Mouse (Mus musculus) ES-E14 (cell line): ENCODE results near the gene Actl6b. TPM values are rescaled to one million over a fixed set of nuclear protein-coding genes. Genes with fewer than 3 reads are reported as not detected.

ENCODE experiments used
- DNase-seq: peaks from one replicate; pipeline ENCODE4 v3.0.0-alpha.2; 2013; ENCODE audit warnings: low read depth, low spot score
- H3K27ac ChIP-seq: 2 replicates; pipeline ENCODE4 v1.5.1; 2012; ENCODE audit warnings: low read depth, mild to moderate bottlenecking, low read length, moderate library complexity, mixed read lengths; ENCODE audit not compliant: poor library complexity, insufficient read depth, severe bottlenecking
- H3K36me3 ChIP-seq: 2 replicates; pipeline ENCODE4 v1.6.1; 2012; ENCODE audit warnings: mild to moderate bottlenecking, low read length, moderate library complexity, mixed read lengths; ENCODE audit not compliant: control insufficient read depth, poor library complexity, insufficient read depth, severe bottlenecking
- H3K4me1 ChIP-seq, 2 experiments: fragments of 150-350 bp in 1 of 2; sonication (generic) in 1 of 2; 2 replicates each; pipeline ENCODE4 v1.6.1; 2012; ENCODE audit warnings: low read length in 2 of 2, mild to moderate bottlenecking in 1 of 2, mixed read lengths in 1 of 2; ENCODE audit not compliant: control insufficient read depth in 2 of 2, insufficient read depth in 2 of 2, poor library complexity in 1 of 2
- H3K4me3 ChIP-seq, 2 experiments: fragments of 150-350 bp in 1 of 2; sonication (generic) in 1 of 2; 2 replicates each; pipeline ENCODE4 v1.5.1; 2012; ENCODE audit warnings: low read length in 2 of 2, low read depth in 1 of 2, mild to moderate bottlenecking in 1 of 2, mixed read lengths in 1 of 2; ENCODE audit not compliant: insufficient read depth in 1 of 2, poor library complexity in 1 of 2, severe bottlenecking in 1 of 2
- H3K9ac ChIP-seq: 2 replicates; pipeline ENCODE4 v1.6.1; 2012; ENCODE audit warnings: low read depth, mild to moderate bottlenecking, low read length, mixed read lengths; ENCODE audit not compliant: poor library complexity, insufficient read depth, severe bottlenecking
- H3K9me3 ChIP-seq: fragments of 150-350 bp; sonication (generic); 2 replicates; pipeline ENCODE4 v1.6.1; 2012; ENCODE audit warnings: low read depth, mild to moderate bottlenecking, low read length; ENCODE audit not compliant: control insufficient read depth, insufficient read depth
- HCFC1 ChIP-seq: IDR thresholded peaks from 2 replicates; pipeline ENCODE4 v1.6.1; 2012; ENCODE audit warnings: low read length, inconsistent platforms, borderline replicate concordance; ENCODE audit not compliant: insufficient read depth
- ZC3H11A ChIP-seq: IDR thresholded peaks from 2 replicates; pipeline ENCODE4 v1.6.1; 2012; ENCODE audit warnings: low read depth, mild to moderate bottlenecking, inconsistent platforms, low read length, borderline replicate concordance
- ZNF384 ChIP-seq: IDR thresholded peaks from 2 replicates; pipeline ENCODE4 v1.6.1; 2012; ENCODE audit warnings: low read depth, low read length, inconsistent platforms
- in situ Hi-C, 2 experiments: fragments of 600-800 bp; cut with MboI; formaldehyde crosslinking; loops; one replicate each; pipeline ENCODE4 v1.15.1; 2025; ENCODE audit warnings: low sequenced_read_pairs in 2 of 2, inconsistent platforms in 1 of 2; ENCODE audit not compliant: unreplicated experiment in 2 of 2
- total RNA-seq: library from RNA; depleted of rRNA; stranded (reverse); fragments of 300-350 nt; gene quantifications from 2 replicates; pipeline ENCODE4 v1.2.3, GENCODE M21; 2012; rRNA removed

The Actl6b gene
- total RNA-seq, 1 experiment = not detected

- in situ Hi-C loops = no loop called here
- no peak overlapping the region for H3K4me3 ChIP-seq
- no peak overlapping the region for H3K27ac ChIP-seq
- H3K36me3 ChIP-seq = no peaks in the 10 kb centered on the region
- no peaks in the 10 kb centered on the region for H3K9me3 ChIP-seq
- DNase-seq = no peak
- no peak for TF ChIP-seq ZNF384
- TF ChIP-seq ZC3H11A = no peak
- no peak for TF ChIP-seq HCFC1
- H3K4me1 ChIP-seq = peaks cover 4 to 37% of the 10 kb centered on the region in 2 experiments; a peak in 3 of 4 replicates
- no peak overlapping the region for H3K9ac ChIP-seq
These were observed 62.0 kb downstream of the Actl6b start for GRCm38 (mm10) chr5:137615347-137615746.

Other genes with a start within 250 kb of the Actl6b start
- 350 and 528 TPM in 2 replicates for gene Srrt, start 245.8 kb upstream of the Actl6b start, total RNA-seq
- 22.7 and 24.2 TPM in 2 replicates for gene Trip6, start 239.1 kb upstream of the Actl6b start, total RNA-seq
- gene Slc12a9, start 219.9 kb upstream of the Actl6b start, total RNA-seq = 20.9 and 34.9 TPM in 2 replicates
- 34.3 and 58.8 TPM in 2 replicates for gene Ephb4, start 203.4 kb upstream of the Actl6b start, total RNA-seq
- 0.95 and 2.6 TPM in 2 replicates for gene Zan, start 76.5 kb upstream of the Actl6b start, total RNA-seq
- 35.7 and 41.7 TPM in 2 replicates for gene Pop7, start 51.0 kb upstream of the Actl6b start, total RNA-seq
- 24.7 and 40.3 TPM in 2 replicates for gene Gigyf1, start 35.0 kb upstream of the Actl6b start, total RNA-seq
- gene Epo, start 20.3 kb upstream of the Actl6b start, total RNA-seq = 0.36 and 0.48 TPM in 2 replicates
- gene Gnb2, start 20.0 kb upstream of the Actl6b start, total RNA-seq = 259 and 297 TPM in 2 replicates
- gene Tfr2, start 16.3 kb downstream of the Actl6b start, total RNA-seq = 3.7 and 7.6 TPM in 2 replicates
- 7.8 and 12.9 TPM in 2 replicates for gene Mospd3, start 47.5 kb downstream of the Actl6b start, total RNA-seq
- 134 and 157 TPM in 2 replicates for gene Pcolce, start 60.3 kb downstream of the Actl6b start, total RNA-seq
- 1.1 and 2.2 TPM in 2 replicates for gene Fbxo24, start 75.5 kb downstream of the Actl6b start, total RNA-seq
- gene Lrch4, start 75.6 kb downstream of the Actl6b start, total RNA-seq = 12.7 and 23.0 TPM in 2 replicates
- gene Gm20605, start 75.7 kb downstream of the Actl6b start, total RNA-seq = 7.8 and 13.6 TPM in 2 replicates
- gene Sap25, start 87.8 kb downstream of the Actl6b start, total RNA-seq = 12.0 and 24.0 TPM in 2 replicates
- 0.85 and 1.5 TPM in 2 replicates for gene Irs3, start 92.2 kb downstream of the Actl6b start, total RNA-seq
- gene Agfg2, start 131.2 kb downstream of the Actl6b start, total RNA-seq = 12.3 and 12.5 TPM in 2 replicates
- 5.9 and 7.4 TPM in 2 replicates for gene Nyap1, start 188.1 kb downstream of the Actl6b start, total RNA-seq
- gene Tsc22d4, start 192.2 kb downstream of the Actl6b start, total RNA-seq = 15.9 and 21.6 TPM in 2 replicates
- 27.6 and 34.5 TPM in 2 replicates for gene Ppp1r35, start 225.3 kb downstream of the Actl6b start, total RNA-seq
- 42.3 and 43.0 TPM in 2 replicates for gene Mepce, start 234.1 kb downstream of the Actl6b start, total RNA-seq
- 24.5 and 33.0 TPM in 2 replicates for gene Zcwpw1, start 234.3 kb downstream of the Actl6b start, total RNA-seq